Mouse (Mus musculus): Measurements from ENCODE around the gene Tub. TPM values are rescaled to one million over a fixed set of nuclear protein-coding genes. Genes with fewer than 3 reads are reported as not detected.

Gene Tub
- polyA plus RNA-seq, 1 experiment from 2014 or later, result 0.05 TPM

DNA sequence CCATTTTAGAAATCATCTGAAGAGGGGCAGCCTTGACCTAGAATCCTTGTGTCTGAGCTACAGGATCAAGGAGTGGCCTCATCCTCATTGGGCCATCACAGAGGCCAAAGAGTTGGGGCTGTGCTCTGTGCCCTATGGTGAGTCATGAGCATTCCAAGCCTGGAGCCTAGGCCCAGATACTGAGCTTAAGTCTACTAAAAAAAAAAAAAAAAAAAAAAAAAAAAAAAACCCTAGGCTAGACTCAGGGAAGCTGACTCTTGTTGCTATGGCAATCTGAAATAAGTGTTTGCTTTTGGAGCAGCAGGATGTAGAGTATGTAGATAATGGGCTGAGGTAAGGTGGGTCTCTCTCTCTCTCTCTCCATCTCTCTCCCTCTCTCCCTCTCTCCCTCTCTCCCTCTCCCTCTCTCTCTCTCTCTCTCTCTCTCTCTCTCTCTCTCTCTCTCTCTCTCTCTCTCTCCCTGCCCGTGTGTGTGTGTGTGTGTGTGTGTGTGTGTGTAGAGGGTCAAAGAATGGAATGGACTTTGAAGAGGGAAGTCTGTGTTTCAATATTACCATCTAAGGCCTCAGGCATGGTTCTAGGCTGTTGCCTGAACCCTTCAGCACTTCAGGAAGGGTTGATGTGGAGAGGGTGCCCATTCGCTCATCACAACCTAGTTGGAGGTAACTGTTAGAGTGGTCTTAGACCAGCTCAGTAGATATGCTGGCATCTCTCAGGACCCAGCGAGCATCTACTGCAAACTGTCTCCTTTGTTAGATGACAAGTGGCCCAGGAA, 36.0 kb downstream of the Tub start:
- DNase-seq (ENCODE audit: low spot score), result no peak

DNA sequence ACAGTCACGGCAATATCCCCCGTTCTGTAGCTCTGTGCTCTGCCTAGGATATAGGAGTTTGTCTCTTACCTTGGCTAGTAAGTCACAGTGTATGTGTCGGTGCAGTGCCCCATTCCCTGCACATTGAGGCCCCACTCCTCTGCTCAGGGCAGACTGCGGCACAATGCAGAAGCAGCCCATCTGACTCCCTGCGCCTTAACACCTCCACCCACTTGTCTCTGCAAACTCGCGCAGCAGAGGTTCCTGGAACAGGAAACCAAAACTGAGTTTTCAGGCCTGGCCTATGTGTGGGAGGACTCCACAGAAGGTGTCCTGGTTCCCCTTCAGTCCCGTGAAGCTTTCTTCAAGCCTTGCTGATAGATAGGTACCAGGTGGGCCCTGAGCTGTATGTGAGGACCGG, 41.1 kb downstream of the Tub start:
- no peak for DNase-seq (ENCODE audit: low spot score)

DNA sequence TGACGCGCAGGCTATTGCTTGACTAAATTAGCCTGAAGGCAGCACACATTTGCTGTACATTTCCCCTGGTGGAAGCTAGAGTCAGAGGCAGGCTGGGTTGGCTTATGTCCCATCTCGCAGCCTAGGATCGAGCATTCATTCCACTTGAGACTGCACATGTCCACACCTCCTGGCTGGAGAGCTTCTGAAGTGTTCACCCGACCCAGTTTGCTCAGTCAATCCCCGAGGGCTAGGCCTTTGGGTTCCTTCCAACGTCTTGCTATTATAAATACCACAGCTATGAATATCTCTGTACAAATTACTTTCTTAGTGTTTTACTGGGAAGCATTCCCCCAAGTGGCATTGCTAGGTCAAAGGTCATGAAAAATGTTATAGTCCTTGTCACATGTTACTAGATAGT, 43.1 kb downstream of the Tub start:
- no peak for DNase-seq (ENCODE audit: low spot score)

DNA sequence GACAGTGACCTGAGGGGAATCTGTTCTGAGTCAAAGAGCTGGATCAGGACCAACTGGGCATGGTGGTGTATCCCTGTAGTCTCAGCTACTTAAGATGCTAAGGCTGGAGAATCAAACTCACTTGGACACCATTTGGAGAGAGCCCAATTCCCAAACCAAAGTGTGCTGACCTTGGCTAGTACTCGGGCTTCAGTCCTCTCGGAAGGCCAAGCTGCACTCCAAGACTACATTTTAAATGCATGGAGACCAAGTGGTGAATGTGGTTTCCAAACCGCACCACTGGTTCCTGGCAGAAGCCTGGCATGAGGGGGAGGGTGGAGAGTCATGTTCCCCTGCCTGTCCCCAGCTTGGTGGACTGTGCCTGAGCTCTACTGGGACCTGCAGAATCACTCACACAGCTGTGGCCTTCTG, 43.7 kb downstream of the Tub start:
- no peak for DNase-seq (ENCODE audit: low spot score)

DNA sequence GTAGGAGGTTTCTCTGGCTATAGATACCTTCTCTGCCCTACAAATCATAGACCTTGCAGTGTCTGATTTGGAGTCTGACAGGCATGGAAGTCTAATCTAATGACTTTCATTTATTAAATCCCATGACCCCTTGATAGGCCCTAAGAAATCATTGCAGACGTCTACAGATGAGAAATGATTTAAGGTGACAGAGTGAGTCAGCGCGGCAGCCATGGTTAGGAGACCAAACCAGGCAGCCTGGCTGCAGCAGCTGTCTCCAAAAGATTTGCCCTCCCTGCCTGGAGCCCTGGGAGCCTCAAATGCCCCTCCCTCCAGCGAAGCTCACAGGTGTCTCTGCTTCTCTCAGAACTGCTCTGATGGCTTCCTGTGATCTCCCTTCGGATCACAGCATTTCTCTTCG, 46.0 kb downstream of the Tub start:
- DNase-seq (ENCODE audit: low spot score), result no peak

DNA sequence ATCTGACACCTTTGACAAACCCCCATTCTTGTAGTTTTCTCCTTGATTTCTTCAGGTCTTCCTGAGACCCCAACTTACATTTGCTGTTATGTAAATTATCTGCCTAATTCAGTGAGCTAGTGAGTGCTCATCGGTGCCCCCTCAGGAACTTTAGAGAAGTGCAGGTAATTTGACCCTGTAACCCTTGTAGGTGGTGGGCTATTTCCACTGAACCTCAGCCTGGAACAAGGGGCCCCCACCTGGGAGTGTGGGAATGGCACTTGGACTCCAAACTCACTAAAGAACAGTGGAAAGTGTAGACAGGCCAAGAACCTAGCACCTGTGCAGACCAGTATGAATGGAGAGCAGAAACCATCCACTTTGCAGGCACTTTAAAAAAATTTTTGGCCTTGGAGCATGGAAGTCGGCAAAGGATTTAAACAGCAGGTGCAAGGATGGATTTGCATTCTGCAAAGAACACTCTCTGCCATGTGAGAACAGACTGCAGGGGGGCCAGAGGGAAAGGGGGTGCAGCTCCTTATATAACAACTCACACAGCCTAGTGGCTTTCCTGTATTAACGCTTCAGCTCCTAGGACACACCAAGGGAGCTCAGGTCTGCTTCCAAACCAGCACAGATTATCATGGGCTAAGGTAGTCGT, 50.3 kb downstream of the Tub start:
- peak; percentile 16 for DNase-seq (ENCODE audit: low spot score)

DNA sequence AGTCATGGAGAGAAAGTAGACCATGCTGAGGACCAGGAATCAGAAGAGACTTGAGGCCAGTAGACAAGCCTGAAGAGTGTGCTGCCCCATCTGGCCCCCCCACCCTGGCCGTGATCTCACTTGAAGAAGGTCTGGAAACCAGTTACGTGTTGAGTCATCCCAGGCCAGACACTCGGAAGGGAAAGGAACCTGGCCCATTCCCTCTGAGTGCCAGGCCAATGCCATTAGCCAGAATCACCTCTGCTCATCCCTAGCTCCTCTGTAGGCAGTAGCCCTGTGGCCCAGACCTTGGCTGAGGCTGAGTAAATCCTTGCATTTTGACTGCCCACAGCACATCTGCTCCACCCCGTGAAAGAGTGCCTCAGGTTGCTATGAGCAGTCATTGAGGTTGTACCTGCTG, 51.8 kb downstream of the Tub start:
- no peak for DNase-seq (ENCODE audit: low spot score)

DNA sequence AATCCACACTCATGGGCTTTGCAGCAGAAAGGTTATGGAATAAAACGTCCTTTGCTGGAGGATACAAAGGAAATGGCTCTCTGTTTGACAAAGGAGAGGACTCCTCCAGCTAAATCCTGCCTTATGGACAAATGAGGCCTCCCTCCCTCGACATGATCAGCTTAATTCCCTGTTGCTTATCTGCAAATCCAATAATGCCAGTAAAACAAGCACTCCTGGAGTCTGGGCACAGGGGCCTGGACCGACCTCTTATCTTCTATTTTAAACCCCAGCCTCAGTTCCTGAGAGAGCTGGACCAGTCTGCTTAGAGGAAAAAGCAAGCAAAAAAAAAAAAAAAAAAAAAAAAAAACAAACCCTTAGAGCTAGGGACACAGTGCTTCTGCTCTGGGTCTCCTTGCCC, 53.5 kb downstream of the Tub start:
- DNase-seq (ENCODE audit: low spot score), result no peak

DNA sequence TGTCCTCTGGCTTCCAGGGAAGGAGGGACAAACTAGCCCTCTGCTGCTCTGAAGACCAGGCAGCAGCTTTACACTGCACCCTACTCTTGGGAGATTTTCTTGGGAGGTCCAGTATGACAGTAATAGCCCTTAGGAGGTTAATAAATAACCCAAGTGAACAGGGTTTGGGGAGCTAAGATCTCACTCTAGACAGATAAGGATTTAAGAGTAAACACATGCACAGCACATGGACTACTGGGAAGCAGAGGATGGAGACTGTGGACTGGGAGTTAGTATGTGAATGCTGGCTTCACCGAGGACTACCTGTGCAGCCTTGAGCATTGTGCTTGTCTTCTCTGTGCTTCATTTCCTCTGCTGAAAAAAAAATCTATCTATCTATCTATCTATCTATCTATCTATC, 59.1 kb downstream of the Tub start:
- DNase-seq (ENCODE audit: low spot score), result no peak

DNA sequence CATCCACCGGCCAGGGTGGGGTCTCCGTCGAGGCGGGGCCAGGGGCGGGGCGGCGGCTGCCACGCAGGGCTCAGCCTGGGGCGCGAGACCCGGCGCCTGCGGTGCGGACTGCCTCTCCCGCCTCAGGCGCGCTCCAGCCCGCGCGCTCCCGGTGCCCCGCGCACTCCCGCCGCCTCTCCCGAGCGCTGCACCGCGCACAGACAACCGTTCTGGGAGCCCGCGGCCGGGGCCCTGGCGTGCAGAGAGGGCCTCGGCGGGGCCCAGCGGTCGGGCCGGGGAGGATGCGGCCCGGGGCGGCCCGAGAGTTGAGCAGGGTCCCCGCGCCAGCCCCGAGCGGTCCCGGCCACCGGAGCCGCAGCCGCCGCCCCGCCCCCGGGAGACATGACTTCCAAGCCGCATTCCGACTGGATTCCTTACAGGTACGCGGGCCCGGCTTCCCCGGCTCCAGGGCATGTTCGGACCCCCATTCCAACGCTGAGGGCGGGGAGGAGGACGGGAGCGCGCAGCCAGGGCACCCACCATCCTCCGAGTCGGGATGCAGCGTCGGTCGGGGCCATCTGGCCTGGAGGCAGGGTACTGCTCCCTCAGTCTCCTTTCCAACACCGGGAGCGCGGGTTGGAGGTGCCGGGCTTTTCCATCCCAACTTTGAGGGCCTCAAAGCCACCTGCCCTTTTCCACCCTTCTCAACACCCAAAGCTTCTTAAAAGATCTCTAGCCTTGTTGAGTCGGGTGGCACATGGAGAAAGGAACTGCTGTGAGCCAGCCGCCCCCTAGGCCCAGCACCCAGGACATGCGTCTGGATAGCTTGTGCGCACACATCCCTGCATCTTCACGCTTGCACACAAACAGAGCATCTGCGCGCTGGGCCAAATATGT, 60.8 kb downstream of the Tub start:
- DNase-seq (ENCODE audit: low spot score), result no peak

DNA sequence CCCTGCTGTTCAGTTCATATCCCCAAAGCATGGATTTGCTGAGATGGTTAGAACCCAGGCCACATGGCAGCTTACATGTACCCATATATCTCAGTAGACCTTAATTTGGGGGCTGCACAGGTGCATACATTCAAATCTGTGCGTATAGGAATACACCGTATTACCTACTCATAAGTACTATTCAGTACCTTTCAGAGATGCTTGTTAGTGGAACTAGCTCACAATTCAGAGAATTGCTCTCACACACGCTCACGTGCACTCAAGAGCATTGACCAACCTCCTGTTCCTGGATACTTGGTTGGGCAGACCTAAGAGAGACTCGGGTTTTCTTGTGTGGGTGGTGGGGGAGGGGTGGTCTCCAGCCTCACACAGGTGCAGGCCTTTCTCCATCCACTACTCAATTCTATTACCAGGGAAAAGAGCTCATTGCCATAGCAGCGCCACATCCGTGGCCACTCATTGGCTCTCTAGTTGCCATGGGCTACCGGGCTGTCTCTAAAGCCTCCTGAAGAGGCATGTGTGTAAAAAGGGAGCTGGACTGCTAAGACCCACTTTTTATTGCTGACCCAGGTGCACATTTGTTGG, 61.5 kb downstream of the Tub start:
- DNase-seq (ENCODE audit: low spot score), result no peak

DNA sequence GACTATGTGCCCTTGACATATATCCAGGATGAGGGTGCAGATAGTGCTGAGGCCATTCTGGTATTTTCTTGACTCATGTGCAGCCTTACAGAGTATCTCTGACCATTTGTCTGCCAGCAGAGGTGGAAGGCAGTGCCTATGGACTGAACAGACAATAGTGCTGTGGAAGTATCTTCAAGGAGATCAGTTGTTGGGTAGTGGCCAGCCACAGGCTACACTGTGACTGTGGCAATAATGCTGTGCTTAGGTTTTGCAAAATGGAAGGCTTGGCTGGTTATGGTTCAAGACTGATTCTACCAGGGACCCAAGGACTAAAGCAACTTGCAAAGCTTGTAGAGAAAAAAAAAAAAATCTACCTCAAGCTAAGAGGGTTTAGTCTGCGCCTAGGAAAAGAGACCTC, 62.4 kb downstream of the Tub start:
- DNase-seq (ENCODE audit: low spot score), result no peak

DNA sequence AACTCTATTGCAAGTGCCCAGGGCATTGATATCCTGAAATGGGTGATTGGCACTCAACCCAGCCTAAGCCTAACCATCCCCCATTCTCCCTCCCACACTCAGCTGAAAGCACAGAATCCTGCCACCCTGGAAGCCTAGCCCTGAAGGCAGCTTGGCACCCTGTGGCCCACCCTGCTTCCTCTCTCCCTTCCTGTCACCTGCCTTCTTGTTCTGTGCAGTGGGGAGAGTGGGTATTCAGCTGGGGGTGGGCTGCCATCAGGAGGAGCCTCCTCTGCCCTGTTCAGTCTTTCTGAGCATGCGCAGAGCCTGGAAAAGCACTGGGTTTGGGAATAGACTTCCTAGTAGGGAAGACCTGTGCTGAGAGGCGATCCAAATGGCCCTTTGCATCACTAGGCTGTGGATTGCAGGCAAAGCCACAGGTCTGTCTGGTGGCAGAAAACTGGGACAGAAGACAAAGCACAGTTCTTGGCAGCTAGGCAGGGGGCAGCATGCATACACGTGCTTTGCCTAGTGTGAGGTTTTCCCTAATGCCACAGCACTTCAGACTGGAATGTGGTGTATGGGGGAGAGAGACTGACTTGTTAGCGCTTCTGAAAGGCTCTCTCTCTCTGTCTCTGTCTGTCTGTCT, 63.0 kb downstream of the Tub start:
- DNase-seq (ENCODE audit: low spot score), result no peak

DNA sequence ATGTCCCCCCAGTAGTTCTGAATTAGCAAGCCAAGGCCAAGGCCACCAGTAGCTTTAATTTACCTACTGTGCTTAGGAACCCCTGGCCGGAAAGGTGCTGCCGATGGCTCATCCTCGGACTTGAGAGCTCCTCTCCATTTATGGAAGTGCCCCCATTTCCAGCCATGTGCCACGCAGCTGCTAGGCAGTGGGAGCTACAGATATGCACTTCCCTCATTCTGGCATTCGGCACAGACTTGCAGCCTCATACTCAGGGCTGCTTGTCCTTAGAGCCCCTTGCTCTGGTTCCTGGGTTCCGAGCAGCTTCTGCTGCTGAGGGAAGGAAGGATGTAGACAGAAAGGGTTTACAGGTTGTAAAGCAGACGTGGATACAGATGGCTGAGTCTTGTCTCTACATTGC, 64.7 kb downstream of the Tub start:
- DNase-seq (ENCODE audit: low spot score), result no peak

DNA sequence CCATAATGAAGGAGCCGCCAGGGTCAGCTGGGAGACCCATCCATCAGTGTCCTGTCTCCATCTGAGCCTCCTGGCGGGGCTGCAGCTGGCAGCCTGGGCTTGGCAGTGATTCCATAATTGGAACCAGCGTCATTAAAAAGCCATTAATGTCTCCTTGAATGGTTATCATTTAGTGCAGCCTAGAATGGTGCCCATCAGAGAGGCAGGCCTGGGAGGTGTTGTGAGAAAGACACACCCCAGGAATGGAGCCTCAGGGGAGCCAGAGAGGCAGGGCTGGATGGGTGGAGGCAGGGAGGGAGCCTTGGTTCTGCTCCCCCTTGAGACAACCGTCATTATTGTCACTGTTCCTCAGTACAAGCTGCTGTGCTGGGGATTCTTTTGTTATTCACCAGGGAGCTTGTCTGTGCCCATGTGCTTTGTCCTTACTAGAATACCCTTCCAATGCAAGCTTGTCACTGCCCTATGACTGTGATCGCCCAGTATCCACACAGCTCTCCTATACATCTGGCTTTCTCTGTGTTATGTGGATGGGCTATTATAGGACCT, 66.3 kb downstream of the Tub start:
- no peak for DNase-seq (ENCODE audit: low spot score)

DNA sequence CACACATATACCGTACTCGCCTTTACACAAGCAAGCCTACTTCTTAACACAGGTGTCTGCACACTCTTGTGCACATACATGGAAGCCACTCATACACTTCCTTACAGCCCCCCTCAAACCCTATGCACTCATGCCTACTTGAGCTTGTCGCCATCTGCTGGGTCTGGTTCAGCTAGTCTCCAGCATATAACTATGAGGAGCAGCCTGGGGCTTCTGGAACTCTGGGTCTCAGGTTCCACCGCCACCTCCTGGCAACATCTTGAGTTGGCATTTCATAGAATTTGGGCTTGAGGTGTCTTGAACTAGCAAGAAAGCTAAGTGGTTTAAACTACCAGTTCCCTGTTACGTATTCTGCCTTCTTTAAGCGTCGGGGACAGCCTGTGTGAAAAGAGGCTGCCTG, 69.1 kb downstream of the Tub start:
- DNase-seq (ENCODE audit: low spot score), result no peak

DNA sequence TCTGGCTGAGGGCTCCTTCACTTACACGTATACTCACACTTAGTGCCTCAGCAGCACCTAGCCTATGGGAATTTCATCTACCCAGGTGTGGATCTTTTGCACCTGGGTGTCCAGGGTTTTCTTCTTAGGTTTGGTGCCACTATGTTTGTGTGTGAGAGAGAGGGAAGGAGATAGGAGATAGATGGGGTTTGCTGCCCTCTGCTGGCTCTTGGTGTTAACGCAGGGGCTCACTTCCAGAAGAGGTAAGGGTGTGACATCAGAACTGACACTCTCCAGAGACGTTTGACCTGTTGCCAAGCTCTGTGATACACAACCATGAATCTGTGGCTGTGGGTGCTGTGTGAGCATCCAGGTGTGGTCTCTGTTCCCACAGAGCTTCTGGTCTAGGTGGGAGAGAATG, 71.3 kb downstream of the Tub start:
- peak; percentile 52 for DNase-seq (ENCODE audit: low spot score)

DNA sequence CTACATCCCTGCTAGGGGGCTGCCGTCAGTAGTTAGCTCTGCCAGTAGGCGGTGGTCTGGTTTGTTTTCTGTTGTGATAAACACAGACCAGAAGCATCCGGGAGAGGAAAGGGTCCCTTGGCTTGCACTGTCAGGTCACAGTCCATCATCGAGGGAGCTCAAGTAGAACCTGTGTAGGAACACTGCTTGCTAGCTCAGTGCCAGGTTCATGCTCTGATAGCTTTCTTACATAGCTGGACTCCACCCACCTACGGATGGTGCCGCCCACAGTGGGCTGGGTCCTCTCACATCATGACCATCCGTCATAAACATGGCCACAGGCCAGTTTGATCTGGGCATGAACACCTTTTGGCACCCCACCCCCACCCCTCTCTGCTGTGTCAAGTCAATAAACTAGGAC, 75.6 kb downstream of the Tub start:
- DNase-seq (ENCODE audit: low spot score), result no peak

DNA sequence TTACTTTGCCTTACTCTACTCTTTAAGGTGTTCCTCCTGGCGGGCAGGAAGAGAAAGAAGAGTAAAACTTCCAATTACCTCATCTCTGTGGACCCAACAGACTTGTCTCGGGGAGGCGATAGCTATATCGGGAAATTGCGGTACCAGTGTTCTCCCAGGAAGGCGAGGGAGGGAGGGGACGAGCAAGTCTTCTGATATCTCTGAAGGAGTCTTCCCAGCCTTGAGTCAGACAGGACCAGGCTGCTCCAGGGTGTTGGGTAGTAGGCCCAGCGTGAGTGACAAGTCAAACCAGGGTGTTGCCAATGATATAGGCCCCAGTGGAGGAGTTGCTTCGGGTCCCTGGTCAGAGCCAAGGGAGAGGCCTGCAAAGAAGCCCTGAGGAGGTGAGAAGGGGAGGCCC, 76.8 kb downstream of the Tub start:
- no peak for DNase-seq (ENCODE audit: low spot score)

DNA sequence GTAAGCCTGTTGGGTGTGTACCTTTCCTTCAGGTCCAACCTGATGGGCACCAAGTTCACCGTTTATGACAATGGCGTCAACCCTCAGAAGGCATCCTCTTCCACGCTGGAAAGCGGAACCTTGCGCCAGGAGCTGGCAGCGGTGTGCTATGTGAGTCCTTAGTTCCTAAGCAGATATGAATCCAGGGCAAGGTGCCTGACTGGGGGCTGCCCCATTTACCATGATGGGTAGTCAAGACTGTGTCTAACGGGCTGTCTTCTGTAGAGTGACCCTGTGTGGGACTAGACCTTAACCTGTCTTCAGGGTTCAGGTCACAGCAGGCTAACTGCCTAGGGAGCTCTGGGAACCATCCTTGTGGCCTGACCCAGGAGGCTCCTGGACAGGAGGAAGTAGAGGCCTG, 77.6 kb downstream of the Tub start:
- no peak for DNase-seq (ENCODE audit: low spot score)

DNA sequence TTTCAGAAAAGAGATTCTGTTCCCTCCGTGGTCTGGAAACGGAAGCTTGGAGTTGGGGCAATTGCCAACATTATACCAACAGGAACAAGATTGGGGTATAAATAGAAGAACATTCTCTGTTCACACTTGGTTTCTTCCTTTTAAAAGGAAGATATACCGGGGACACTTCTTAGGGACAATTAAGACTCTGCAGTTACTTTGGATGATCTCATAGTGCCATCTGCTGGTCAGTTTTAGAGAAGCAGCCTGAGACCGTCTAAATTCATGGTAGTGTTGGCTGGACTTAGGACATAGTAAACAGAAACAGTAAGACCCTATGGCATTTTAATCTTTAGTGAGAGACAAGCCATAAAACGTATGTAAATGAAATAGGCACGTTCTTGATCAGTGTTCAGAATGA, 78.1 kb downstream of the Tub start:
- DNase-seq (ENCODE audit: low spot score), result peak; percentile 41

Data from thymus, postnatal 0 days (tissue).